Mouse (Mus musculus): ENCODE measurements around the gene Hps6.

Hps6 gene

DNA sequence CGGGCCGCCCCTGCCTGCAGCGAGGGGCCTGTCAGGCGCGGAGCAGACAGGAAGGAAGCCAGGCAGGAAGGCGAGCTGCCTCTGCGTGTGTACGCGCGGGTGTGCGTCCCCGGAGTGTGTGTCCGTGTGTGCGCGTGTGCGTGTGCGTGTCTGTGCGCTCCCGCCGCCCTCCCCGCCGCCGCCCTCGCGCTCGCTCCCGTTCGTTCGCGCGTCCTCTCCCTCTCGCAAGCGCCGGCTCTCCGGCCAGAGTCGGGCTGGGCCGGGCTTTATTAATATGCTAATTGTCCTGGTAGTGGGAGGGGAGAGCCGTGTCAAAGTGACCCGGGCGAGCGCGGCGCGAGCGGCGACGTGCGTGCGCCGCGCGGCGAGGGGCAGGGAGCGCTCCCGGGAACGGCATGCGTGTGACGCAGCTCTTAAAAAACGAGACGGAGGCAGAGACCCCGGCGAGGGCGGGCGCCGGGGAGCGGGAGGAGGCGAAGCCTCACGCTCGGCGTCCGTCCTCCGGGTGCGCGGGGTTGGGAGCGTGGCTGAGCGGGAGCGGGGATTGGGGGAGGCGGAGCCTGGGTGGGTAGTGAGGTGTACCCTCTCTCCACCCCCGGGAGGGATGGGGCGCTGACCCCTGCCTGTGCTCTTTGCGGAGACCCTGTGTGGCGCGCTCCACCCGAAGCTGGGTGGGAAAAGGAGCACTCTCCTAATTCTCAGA lies 41.8 kb downstream of the Hps6 start, which contains the start of gene Ldb1:
TSS of gene Ldb1 (minus strand) at position 222 of the 703 bp plus-strand sequence.
- DNase-seq (ENCODE audit: low read depth, low spot score): peak; percentile 77

DNA sequence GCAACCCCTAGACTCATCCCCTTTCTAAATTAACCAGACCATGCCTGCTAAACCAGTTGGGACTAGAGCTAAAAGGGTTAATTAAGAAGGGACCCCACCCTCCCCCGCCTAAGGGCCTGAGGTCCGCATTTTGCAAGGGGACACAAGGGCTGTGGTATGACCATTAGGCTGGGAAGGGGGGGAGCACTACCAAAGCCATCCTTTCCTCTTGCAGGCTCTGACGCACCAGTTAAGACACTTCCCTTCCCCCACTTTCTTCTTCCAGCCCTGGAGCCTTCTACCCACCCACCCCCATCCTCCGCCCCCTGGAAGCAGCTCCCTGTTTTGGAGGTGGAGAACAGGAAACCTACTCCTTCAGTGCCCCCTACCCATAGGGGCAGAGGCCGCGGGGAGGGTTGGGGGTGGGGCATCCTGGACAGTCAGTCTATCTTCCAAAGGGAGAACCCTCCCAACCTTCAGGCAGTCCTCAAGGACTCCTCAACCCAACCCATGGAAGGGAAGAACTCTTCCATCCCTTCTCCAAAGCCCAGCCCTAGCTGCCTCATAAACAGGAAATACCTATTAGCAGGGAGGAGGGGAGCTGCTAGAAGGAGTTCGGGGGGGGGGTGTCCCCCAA lies 42.5 kb downstream of the Hps6 start:
- DNase-seq (ENCODE audit: low read depth, low spot score): peak; percentile 72

DNA sequence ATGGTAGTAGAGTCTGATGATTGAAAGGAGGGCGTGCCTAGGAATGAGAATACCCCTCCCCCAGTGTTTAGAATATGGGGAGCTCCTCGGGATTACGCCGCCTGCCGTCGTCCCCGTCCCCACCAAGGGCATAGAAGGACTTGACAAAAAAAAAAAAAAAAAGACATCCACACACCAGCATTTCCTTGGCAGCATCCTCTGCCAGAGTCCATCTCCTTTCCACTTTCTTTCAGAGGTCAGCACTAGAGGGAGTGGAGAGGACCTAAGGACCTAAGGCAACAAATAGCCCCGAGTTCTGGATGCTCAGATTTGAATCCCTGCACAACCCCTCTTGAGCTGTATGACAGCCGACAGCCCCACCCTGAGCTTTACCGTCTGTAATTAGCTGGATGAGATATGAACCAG lies 43.3 kb downstream of the Hps6 start:
- peak; percentile 42 for DNase-seq (ENCODE audit: low read depth, low spot score)

DNA sequence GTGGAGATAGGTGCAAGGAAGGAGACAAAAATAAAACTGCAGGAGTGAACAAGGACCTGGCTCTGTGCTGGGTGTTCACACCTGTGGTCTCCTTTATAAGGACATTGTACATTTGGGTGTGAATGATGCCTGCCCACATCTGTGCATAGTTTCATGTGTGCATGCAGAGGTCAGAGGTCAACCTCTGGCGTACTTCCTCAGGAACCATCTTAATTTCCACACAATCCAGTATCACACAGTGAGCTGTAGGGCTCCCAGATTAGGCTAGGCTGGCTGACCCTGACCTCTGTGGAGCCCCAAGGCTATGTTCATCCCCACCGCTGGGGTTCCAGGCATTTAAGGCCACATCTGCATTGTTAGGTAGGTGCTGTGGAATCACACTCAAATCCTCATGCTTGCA lies 44.1 kb downstream of the Hps6 start:
- DNase-seq (ENCODE audit: low read depth, low spot score): no peak

DNA sequence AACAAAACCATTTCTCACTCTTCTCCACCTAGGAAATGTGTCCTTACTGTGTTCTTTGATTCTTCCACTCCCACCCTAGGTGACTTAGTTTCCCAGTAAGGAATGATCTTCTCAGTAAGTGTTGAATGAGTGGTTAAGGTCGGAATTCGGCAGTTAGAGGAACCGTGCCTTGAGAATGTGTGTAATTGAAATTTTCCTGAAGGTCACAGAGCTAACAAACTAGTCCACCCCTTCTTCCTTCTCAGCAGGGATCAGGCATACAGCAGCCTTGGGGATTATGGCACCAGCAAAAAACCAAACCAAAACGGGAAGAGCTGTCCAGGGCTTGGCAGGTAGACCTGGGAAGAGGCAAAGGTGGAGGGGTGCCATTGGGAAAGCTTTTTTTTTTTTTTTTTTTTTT lies 45.8 kb downstream of the Hps6 start:
- no peak for DNase-seq (ENCODE audit: low read depth, low spot score)

DNA sequence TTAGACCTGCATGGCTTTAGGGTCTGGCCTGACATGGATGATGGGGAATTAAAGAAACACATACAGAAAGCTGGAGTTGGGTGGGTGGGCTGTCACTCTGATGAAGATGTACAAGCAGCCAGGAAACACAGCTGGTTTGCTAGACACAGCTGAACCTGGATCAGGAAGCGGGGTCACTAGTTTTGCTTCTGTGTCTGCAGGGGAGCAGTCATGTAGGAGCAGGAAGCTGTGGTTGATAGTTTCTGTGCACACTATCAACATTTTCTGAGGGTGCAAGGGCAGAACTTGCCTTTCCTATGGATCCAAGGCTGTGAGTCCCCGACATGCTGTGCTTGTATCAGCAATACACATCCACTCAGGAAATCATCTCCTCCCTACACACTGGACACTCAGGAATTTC lies 47.2 kb downstream of the Hps6 start:
- no peak for DNase-seq (ENCODE audit: low read depth, low spot score)

Data from 3T3-L1 (cell line).